ENCODE assay signal across 8 mouse cellular contexts in the genomic region with DNA sequence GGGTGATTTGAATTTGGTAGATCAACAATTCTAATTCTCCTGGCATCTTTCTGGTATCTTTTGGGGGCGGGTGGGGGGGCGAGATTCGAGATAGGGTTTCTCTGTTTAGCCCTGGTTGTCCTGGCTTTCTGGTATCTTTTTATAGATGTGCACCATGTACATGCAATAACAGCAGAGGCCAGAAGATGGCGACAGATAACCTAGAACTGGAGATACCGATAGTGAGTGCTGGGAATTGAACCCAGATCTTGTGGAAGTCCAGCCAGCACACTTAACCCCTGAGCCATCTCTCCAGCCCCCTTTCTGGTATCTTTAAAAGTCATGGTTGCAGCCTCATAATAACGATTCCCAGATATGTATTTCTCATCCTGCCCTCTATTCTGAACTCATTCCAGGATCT. TPM values are rescaled to one million over a fixed set of nuclear protein-coding genes. Genes with fewer than 3 reads are reported as not detected.
DNase-seq lines count a peak whose midpoint lies in the region; ATAC-seq and TF ChIP-seq lines count a peak whose summit lies in the region.

No protein-coding gene starts in this region.

- TF ChIP-seq CTCF in C2C12 (IDR thresholded peaks at IDR 0.05; ENCODE audit: control insufficient read depth, insufficient read depth, insufficient read length) = peak; percentile 23
- peak; percentile 66 for TF ChIP-seq CTCF in Patski (IDR thresholded peaks at IDR 0.05)
- peak; percentile 79 for TF ChIP-seq CTCF in liver, embryonic 14.5 days (IDR thresholded peaks at IDR 0.05; ENCODE audit: low read depth)
- peak; percentile 45; the same call in 1 of the 2 replicates for TF ChIP-seq CTCF in spleen, adult 2 months (IDR thresholded peaks at IDR 0.05; ENCODE audit: extremely low read depth, insufficient read depth, insufficient read length, insufficient replicate concordance)

- no peak overlapping the region for H3K4me2 ChIP-seq in intestine, embryonic 14.5 days (ENCODE audit: low read length)
- no peak overlapping the region for H3K4me2 ChIP-seq in intestine, embryonic 15.5 days (replicated peaks)
- H3K4me2 ChIP-seq in liver, embryonic 14.5 days (ENCODE audit: low read depth) = no peak overlapping the region

- no peak overlapping the region for H3K9ac ChIP-seq in intestine, embryonic 14.5 days (ENCODE audit: low read length)
- no peak overlapping the region for H3K9ac ChIP-seq in intestine, embryonic 15.5 days
- no peak overlapping the region for H3K9ac ChIP-seq in liver, embryonic 14.5 days (replicated peaks)

- no peak overlapping the region for H3ac ChIP-seq in C2C12 (ENCODE audit: control insufficient read depth, insufficient read length, low read depth)

- no peak for ATAC-seq in intestine, embryonic 14.5 days (replicated peaks; ENCODE audit: low FRiP score, low TSS enrichment, low read depth)
- no peak for ATAC-seq in intestine, embryonic 15.5 days
- no peak for ATAC-seq in Patski
- peak; percentile 73 for ATAC-seq in erythroblast, adult 5-6 weeks (replicated peaks; ENCODE audit: low FRiP score, poor library complexity, severe bottlenecking)
- no peak for ATAC-seq in liver, embryonic 14.5 days (ENCODE audit: insufficient read depth)

- no peak overlapping the region for H3K4me3 ChIP-seq in intestine, embryonic 14.5 days (ENCODE audit: low read depth, low read length)
- H3K4me3 ChIP-seq in intestine, embryonic 15.5 days (replicated peaks) = no peak overlapping the region
- no peak overlapping the region for H3K4me3 ChIP-seq in C2C12 (ENCODE audit: insufficient read depth, poor library complexity, severe bottlenecking)
- H3K4me3 ChIP-seq in liver, embryonic 14.5 days (ENCODE audit: insufficient read depth in 1 of 2, low read depth in 2 of 2, low read length in 2 of 2) = no peak overlapping the region
- no peak overlapping the region for H3K4me3 ChIP-seq in spleen, adult 2 months (ENCODE audit: extremely low read depth, insufficient read depth, insufficient read length)

- 40% methylated on average over 6 of the region's 6 CpGs for WGBS in intestine, embryonic 14.5 days
- WGBS in intestine, embryonic 15.5 days = 30% methylated on average over 6 of the region's 6 CpGs
- 19% methylated on average over 6 of the region's 6 CpGs for WGBS in liver, embryonic 14.5 days (ENCODE audit: insufficient replicate concordance)
- 43% methylated on average over 6 of the region's 6 CpGs for WGBS in spleen, adult 2 months

- H3K9me3 ChIP-seq in intestine, embryonic 14.5 days (ENCODE audit: control insufficient read depth, low read length) = no peaks in the 10 kb centered on the region
- H3K9me3 ChIP-seq in intestine, embryonic 15.5 days = no peaks in the 10 kb centered on the region
- no peaks in the 10 kb centered on the region for H3K9me3 ChIP-seq in liver, embryonic 14.5 days (ENCODE audit: control insufficient read depth, low read length)

- in situ Hi-C loops in Patski (cut with MboI; ENCODE audit: low pct_unique_long_range_greater_than_20kb) = loop anchor here (25.0 kb wide), 1 partner anchor 441 kb away; the partner anchor contains the start of genes Slfn3 and Slfn4

- CTCF ChIA-PET in Patski (lab: Charles Lee) = interaction anchor here (0.7 to 1.5 kb wide), 3 partner anchors 16 to 122 kb away, joined by 3 read pairs; no protein-coding TSS in a partner anchor

- peak; percentile 62 for DNase-seq in intestine, embryonic 14.5 days (ENCODE audit: low spot score)
- no peak for DNase-seq in Patski (ENCODE audit: low read depth, low spot score)
- DNase-seq in liver, embryonic 14.5 days (ENCODE audit: low read depth in 3 of 3, low spot score in 3 of 3) = peak in 1 of 3 experiments; percentile 45
- peak; percentile 31 to 62 for DNase-seq in spleen, adult 2 months (ENCODE audit: low read depth in 1 of 2, low spot score in 2 of 2)
- no peak for DNase-seq in right cerebral cortex, postnatal 4 days

- no peaks in the 10 kb centered on the region for H3K79me2 ChIP-seq in C2C12 (ENCODE audit: control insufficient read depth, insufficient read depth)

- H3K36me3 ChIP-seq in intestine, embryonic 14.5 days (ENCODE audit: control insufficient read depth, insufficient read depth, low read length) = no peaks in the 10 kb centered on the region
- no peaks in the 10 kb centered on the region for H3K36me3 ChIP-seq in intestine, embryonic 15.5 days
- no peaks in the 10 kb centered on the region for H3K36me3 ChIP-seq in C2C12 (ENCODE audit: control insufficient read depth, insufficient read depth)
- no peaks in the 10 kb centered on the region for H3K36me3 ChIP-seq in liver, embryonic 14.5 days (replicated peaks; ENCODE audit: control insufficient read depth, insufficient read depth, low read depth)
- H3K36me3 ChIP-seq in spleen, adult 2 months (ENCODE audit: control insufficient read depth, insufficient read depth, low read length) = no peaks in the 10 kb centered on the region

- no peak for TF ChIP-seq POLR2A in spleen, adult 2 months (IDR thresholded peaks at IDR 0.05; ENCODE audit: low read depth, low read length)

- no peaks in the 10 kb centered on the region for H3K4me1 ChIP-seq in intestine, embryonic 14.5 days (replicated peaks; ENCODE audit: control insufficient read depth, insufficient read depth, low read length)
- H3K4me1 ChIP-seq in intestine, embryonic 15.5 days (replicated peaks) = no peaks in the 10 kb centered on the region
- H3K4me1 ChIP-seq in liver, embryonic 14.5 days (replicated peaks; ENCODE audit: control insufficient read depth in 2 of 2, insufficient read depth in 2 of 2, low read length in 1 of 2) = peaks cover 0 to 6% of the 10 kb centered on the region in 2 experiments; a peak in 1 of 4 replicates
- no peaks in the 10 kb centered on the region; the same call in 1 of the 2 replicates for H3K4me1 ChIP-seq in spleen, adult 2 months (ENCODE audit: control insufficient read depth, insufficient read depth, insufficient read length)

- H3K27me3 ChIP-seq in intestine, embryonic 14.5 days (replicated peaks; ENCODE audit: control insufficient read depth, insufficient read depth, low read length) = no peaks in the 10 kb centered on the region
- 0 out of 2 replicates have a peak, but pooled peaks cover 3% of the 10 kb centered on the region for H3K27me3 ChIP-seq in intestine, embryonic 15.5 days (replicated peaks)
- peaks cover 13% of the 10 kb centered on the region for H3K27me3 ChIP-seq in C2C12 (ENCODE audit: control insufficient read depth, insufficient read depth, insufficient read length)
- H3K27me3 ChIP-seq in Patski = peaks cover 37% of the 10 kb centered on the region
- no peaks in the 10 kb centered on the region; the same call in 1 of the 2 replicates for H3K27me3 ChIP-seq in liver, embryonic 14.5 days (ENCODE audit: control insufficient read depth, insufficient read depth, low read length)
- H3K27me3 ChIP-seq in spleen, adult 2 months (ENCODE audit: control insufficient read depth, insufficient read depth, low read length) = no peaks in the 10 kb centered on the region; the same call in 1 of the 2 replicates

- no peak overlapping the region for H3K27ac ChIP-seq in intestine, embryonic 14.5 days (ENCODE audit: low read depth)
- no peak overlapping the region for H3K27ac ChIP-seq in intestine, embryonic 15.5 days
- H3K27ac ChIP-seq in liver, embryonic 14.5 days = no peak overlapping the region
- no peak overlapping the region for H3K27ac ChIP-seq in spleen, adult 2 months (ENCODE audit: insufficient read depth, low read length)

- POLR2A ChIA-PET in Patski (lab: Charles Lee) = no interaction called here

- no peak for TF ChIP-seq EP300 in liver, embryonic 14.5 days (IDR thresholded peaks at IDR 0.05; ENCODE audit: low read depth)

- no peaks in the 10 kb centered on the region for H3K79me3 ChIP-seq in C2C12 (ENCODE audit: low read depth)

TF ChIP-seq in C2C12, 6 proteins besides CTCF, POLR2A, EP300 and RAD21 (continues in another document):
- TF ChIP-seq MYOG (IDR thresholded peaks at IDR 0.05; ENCODE audit: control insufficient read depth, extremely low read depth, insufficient read length) (no peak), MYOD1 (IDR thresholded peaks at IDR 0.05; ENCODE audit: control insufficient read depth, insufficient read length, low read depth) (no peak), CEBPB (IDR thresholded peaks at IDR 0.05; ENCODE audit: low read depth) (no peak), USF1 (IDR thresholded peaks at IDR 0.05; ENCODE audit: low read depth) (no peak), MAX (IDR thresholded peaks at IDR 0.05) (no peak)

RNA-seq across cellular contexts. Expression of gene Cct6b, which starts 18.0 kb away (rescaled TPM):
- 0.19 and 0.28 TPM in 2 replicates for polyA plus RNA-seq in intestine, embryonic 14.5 days (2014; fragmentation: Nextera tagmentation; extraction: Ambion mirVana)
- polyA plus RNA-seq in intestine, embryonic 15.5 days (2015; fragmentation: Nextera tagmentation; extraction: Ambion mirVana) = 0.18 and 0.28 TPM in 2 replicates
- polyA plus RNA-seq in C2C12 (2012; fragmentation: generic; extraction: Trizol) (0.08 TPM), Patski (2021) (0.47 TPM)
- total RNA-seq in erythroblast, adult 5-6 weeks (2015; ENCODE audit: low replicate concordance) = not detected in 2 replicates
- total RNA-seq in erythroblast, adult 5-6 weeks (2017; ENCODE audit: low replicate concordance) = not detected in 2 replicates
- 0.08 and 0.09 TPM in 2 replicates for polyA plus RNA-seq in liver, embryonic 14.5 days (2012; rRNA removed)
- polyA plus RNA-seq in liver, embryonic 14.5 days (2014; fragmentation: Nextera tagmentation; extraction: Ambion mirVana) = 0.13 and 0.27 TPM in 2 replicates
- 0.07 and 0.09 TPM in 2 replicates for polyA plus RNA-seq in spleen, adult 2 months (2012; rRNA removed)

RNA-seq across cellular contexts. Expression of gene Zfp830, which starts 18.0 kb away (rescaled TPM):
- 31.4 and 36.7 TPM in 2 replicates for polyA plus RNA-seq in intestine, embryonic 14.5 days (2014; fragmentation: Nextera tagmentation; extraction: Ambion mirVana)
- 32.9 and 34.5 TPM in 2 replicates for polyA plus RNA-seq in intestine, embryonic 15.5 days (2015; fragmentation: Nextera tagmentation; extraction: Ambion mirVana)
- polyA plus RNA-seq in C2C12 (2012; fragmentation: generic; extraction: Trizol) (8.6 TPM), Patski (2021) (21.0 TPM)
- total RNA-seq in erythroblast, adult 5-6 weeks (2015; ENCODE audit: low replicate concordance) = 4.0 and 7.5 TPM in 2 replicates
- total RNA-seq in erythroblast, adult 5-6 weeks (2017; ENCODE audit: low replicate concordance) = 16.6 and 17.6 TPM in 2 replicates
- polyA plus RNA-seq in liver, embryonic 14.5 days (2012; rRNA removed) = 6.3 and 10.5 TPM in 2 replicates
- 15.1 and 15.5 TPM in 2 replicates for polyA plus RNA-seq in liver, embryonic 14.5 days (2014; fragmentation: Nextera tagmentation; extraction: Ambion mirVana)
- 5.1 and 5.7 TPM in 2 replicates for polyA plus RNA-seq in spleen, adult 2 months (2012; rRNA removed)

RNA-seq across cellular contexts. Expression of gene Lig3, which starts 34.8 kb away (rescaled TPM):
- 37.4 and 37.6 TPM in 2 replicates for polyA plus RNA-seq in intestine, embryonic 14.5 days (2014; fragmentation: Nextera tagmentation; extraction: Ambion mirVana)
- 20.4 and 22.5 TPM in 2 replicates for polyA plus RNA-seq in intestine, embryonic 15.5 days (2015; fragmentation: Nextera tagmentation; extraction: Ambion mirVana)
- polyA plus RNA-seq in C2C12 (2012; fragmentation: generic; extraction: Trizol) (14.7 TPM), Patski (2021) (29.5 TPM)
- total RNA-seq in erythroblast, adult 5-6 weeks (2015; ENCODE audit: low replicate concordance) = 5.4 and 11.1 TPM in 2 replicates
- 6.0 and 9.5 TPM in 2 replicates for total RNA-seq in erythroblast, adult 5-6 weeks (2017; ENCODE audit: low replicate concordance)
- polyA plus RNA-seq in liver, embryonic 14.5 days (2012; rRNA removed) = 6.3 and 6.5 TPM in 2 replicates
- 8.3 and 10.3 TPM in 2 replicates for polyA plus RNA-seq in liver, embryonic 14.5 days (2014; fragmentation: Nextera tagmentation; extraction: Ambion mirVana)
- 5.9 and 6.4 TPM in 2 replicates for polyA plus RNA-seq in spleen, adult 2 months (2012; rRNA removed)

Comparison
In these comparisons a context has a peak if more than half of its experiments do, and no peak if none do; other contexts are left out.
1. DNase-seq: peak in intestine, embryonic 14.5 days (single experiment) and spleen, adult 2 months (2 of 2); none in Patski (single experiment) and right cerebral cortex, postnatal 4 days (single experiment).
2. CTCF ChIP-seq: peak in every context shown above with its lines; median percentile 79 in liver, embryonic 14.5 days; 66 in Patski; 45 in spleen, adult 2 months; 23 in C2C12.